Mouse (Mus musculus) bone marrow, adult 2 months (tissue): Measurements from ENCODE around the gene Olfr676. TPM values are rescaled to one million over a fixed set of nuclear protein-coding genes. Genes with fewer than 3 reads are reported as not detected.
"Not testable (repeated sequence)": the region's sequence is repeated elsewhere in the genome, so short reads cannot be mapped to it uniquely, and the experiment has no call there.

Experiments used
- H3K27ac ChIP-seq: fragments of 200-500 bp; 2 replicates; pipeline ENCODE4 v1.5.1; 2012; ENCODE audit warnings: low read depth, mild to moderate bottlenecking, control low read depth, inconsistent platforms, low read length; ENCODE audit not compliant: control insufficient read depth, poor library complexity, insufficient read depth
- H3K4me1 ChIP-seq: fragments of 200-500 bp; 2 replicates; pipeline ENCODE4 v1.6.1; 2011; ENCODE audit warnings: low read length; ENCODE audit not compliant: control insufficient read depth, insufficient read depth
- H3K4me3 ChIP-seq: fragments of 200-500 bp; replicated peaks from 2 replicates; pipeline ENCODE3; 2011; ENCODE audit warnings: mild to moderate bottlenecking, low read depth, low read length, control low read depth; ENCODE audit not compliant: control insufficient read depth
- CTCF ChIP-seq: fragments of 200-500 bp; IDR thresholded peaks from 2 replicates; pipeline ENCODE4 v1.5.1; 2011; ENCODE audit warnings: low read length, control low read depth; ENCODE audit not compliant: control insufficient read depth, insufficient read depth
- POLR2A ChIP-seq: fragments of 200-500 bp; IDR thresholded peaks from 2 replicates; pipeline ENCODE4 v1.6.1; 2011; ENCODE audit warnings: low read depth, mild to moderate bottlenecking, control low read depth, low read length, borderline replicate concordance; ENCODE audit not compliant: control insufficient read depth
- WGBS: fragments of 180-500 bp; shearing (Covaris S2); methylation state at CpG from one replicate; pipeline ENCODE4 v1.1.7; 2018; 5-methylcytosine and 5-hydroxymethylcytosine counted together
- polyA plus RNA-seq: library from polyadenylated mRNA; stranded (reverse); fragments of >200 nt; gene quantifications from 2 replicates; pipeline ENCODE4 v1.2.4, GENCODE M21; 2011; ENCODE audit warnings: low replicate concordance; ENCODE audit not compliant: missing spikeins, insufficient read depth, insufficient read length

Gene Olfr676
- not detected in 2 replicates for polyA plus RNA-seq

GRCm38 (mm10) chr7:105032398-105032797, at the start of gene Olfr676:
Gene Olfr676, plus strand, starts transcription at chr7:105032698.
- no peak for TF ChIP-seq POLR2A
- TF ChIP-seq CTCF: no peak
- Histone ChIP-seq H3K4me1 (no peaks in the 10 kb centered on the region), H3K4me3 (no peak within 1 kb of the TSS), H3K27ac (no peak within 1 kb of the TSS)

- H3K4me3 ChIP-seq: no peak within 1 kb of the TSS
- H3K4me1 ChIP-seq: no peaks in the 10 kb centered on the region
- TF ChIP-seq POLR2A (no peak), CTCF (no peak)
- H3K27ac ChIP-seq: no peak within 1 kb of the TSS
These were observed 30.6 kb upstream of the Olfr676 start, which contains the start of gene Olfr672 for GRCm38 (mm10) chr7:105001929-105002328. Gene Olfr672, minus strand, starts transcription at chr7:105002029.

- Histone ChIP-seq H3K4me1 (no peaks in the 10 kb centered on the region), H3K27ac (no peak overlapping the region), H3K4me3 (no peak overlapping the region)
- WGBS: 71% methylated on average over 1 of the region's 1 CpGs
- no peak for TF ChIP-seq POLR2A
- TF ChIP-seq CTCF: no peak
These were observed 10.0 kb upstream of the Olfr676 start for GRCm38 (mm10) chr7:105022530-105022929.

GRCm38 (mm10) chr7:105028360-105028759, 4.1 kb upstream of the Olfr676 start, which contains the start of gene Olfr675:
Gene Olfr675, minus strand, starts transcription at chr7:105028460.
- Histone ChIP-seq H3K4me1 (no peaks in the 10 kb centered on the region), H3K27ac (no peak within 1 kb of the TSS), H3K4me3 (no peak within 1 kb of the TSS)
- TF ChIP-seq CTCF (no peak), POLR2A (no peak)
- 54% methylated on average over 1 of the region's 1 CpGs for WGBS

- WGBS: 48% methylated on average over 5 of the region's 5 CpGs
- H3K4me3 ChIP-seq, H3K4me1 ChIP-seq, H3K27ac ChIP-seq: not testable (repeated sequence)
These were observed 1.3 kb downstream of the Olfr676 start for GRCm38 (mm10) chr7:105033836-105034235.

GRCm38 (mm10) chr7:105058951-105059350, 26.5 kb downstream of the Olfr676 start:
- TF ChIP-seq CTCF (no peak), POLR2A (no peak)
- Histone ChIP-seq H3K4me1 (no peaks in the 10 kb centered on the region), H3K27ac (no peak overlapping the region), H3K4me3 (no peak overlapping the region)

- H3K4me1 ChIP-seq: no peaks in the 10 kb centered on the region
- no peak within 1 kb of the TSS for H3K4me3 ChIP-seq
- H3K27ac ChIP-seq: no peak within 1 kb of the TSS
- TF ChIP-seq POLR2A: no peak
- no peak for TF ChIP-seq CTCF
- 81% methylated on average over 1 of the region's 1 CpGs for WGBS
These were observed 31.7 kb downstream of the Olfr676 start, which contains the start of gene Olfr678 for GRCm38 (mm10) chr7:105064175-105064574. Gene Olfr678, plus strand, starts transcription at chr7:105064475.

GRCm38 (mm10) chr7:105080905-105081304, 48.4 kb downstream of the Olfr676 start, which contains the start of gene Olfr679:
Gene Olfr679, plus strand, starts transcription at chr7:105081205.
- Histone ChIP-seq H3K4me1 (no peaks in the 10 kb centered on the region), H3K27ac (no peak within 1 kb of the TSS), H3K4me3 (no peak within 1 kb of the TSS)
- 47% methylated on average over 1 of the region's 1 CpGs for WGBS
- TF ChIP-seq CTCF (no peak), POLR2A (no peak)

Other genes starting within 250 kb of the Olfr676 start
- gene Usp17lb, start 190.1 kb upstream of the Olfr676 start, polyA plus RNA-seq: not detected in 2 replicates
- gene Usp17la, start 175.7 kb upstream of the Olfr676 start, polyA plus RNA-seq: not detected in 2 replicates
- not detected in 2 replicates for gene Olfr665, start 154.7 kb upstream of the Olfr676 start, polyA plus RNA-seq
- not detected in 2 replicates for gene Olfr666, start 136.7 kb upstream of the Olfr676 start, polyA plus RNA-seq
- not detected in 2 replicates for gene Olfr667, start 111.2 kb upstream of the Olfr676 start, polyA plus RNA-seq
- gene Olfr668, start 104.6 kb upstream of the Olfr676 start, polyA plus RNA-seq: not detected in 2 replicates
- not detected in 2 replicates for gene Olfr669, start 98.5 kb upstream of the Olfr676 start, polyA plus RNA-seq
- not detected in 2 replicates for gene Olfr670, start 70.1 kb upstream of the Olfr676 start, polyA plus RNA-seq
- gene Olfr671, start 53.6 kb upstream of the Olfr676 start, polyA plus RNA-seq: not detected in 2 replicates
- not detected in 2 replicates for gene Olfr672, start 30.7 kb upstream of the Olfr676 start, polyA plus RNA-seq
- not detected in 2 replicates for gene Olfr675, start 4.2 kb upstream of the Olfr676 start, polyA plus RNA-seq
- gene Olfr677, start 18.7 kb downstream of the Olfr676 start, polyA plus RNA-seq: not detected in 2 replicates
- not detected in 2 replicates for gene Olfr678, start 31.8 kb downstream of the Olfr676 start, polyA plus RNA-seq
- not detected in 2 replicates for gene Olfr679, start 48.5 kb downstream of the Olfr676 start, polyA plus RNA-seq
- gene Olfr680-ps1, start 60.1 kb downstream of the Olfr676 start, polyA plus RNA-seq: not detected in 2 replicates
- not detected in 2 replicates for gene Olfr681, start 84.1 kb downstream of the Olfr676 start, polyA plus RNA-seq
- gene Olfr683, start 114.3 kb downstream of the Olfr676 start, polyA plus RNA-seq: not detected in 2 replicates
- gene Olfr684, start 131.0 kb downstream of the Olfr676 start, polyA plus RNA-seq: not detected in 2 replicates
- not detected in 2 replicates for gene Olfr685, start 153.3 kb downstream of the Olfr676 start, polyA plus RNA-seq
- gene Olfr686, start 174.8 kb downstream of the Olfr676 start, polyA plus RNA-seq: not detected in 2 replicates